Mouse (Mus musculus) bone marrow, adult 2 months (tissue): ENCODE measurements around the gene Tmem253.

Source experiments
- CTCF ChIP-seq: fragments of 200-500 bp; IDR thresholded peaks from 2 replicates; pipeline ENCODE4 v1.5.1; 2011; ENCODE audit warnings: low read length, control low read depth; ENCODE audit not compliant: control insufficient read depth, insufficient read depth
- POLR2A ChIP-seq: fragments of 200-500 bp; IDR thresholded peaks from 2 replicates; pipeline ENCODE4 v1.6.1; 2011; ENCODE audit warnings: low read depth, mild to moderate bottlenecking, control low read depth, low read length, borderline replicate concordance; ENCODE audit not compliant: control insufficient read depth

DNA sequence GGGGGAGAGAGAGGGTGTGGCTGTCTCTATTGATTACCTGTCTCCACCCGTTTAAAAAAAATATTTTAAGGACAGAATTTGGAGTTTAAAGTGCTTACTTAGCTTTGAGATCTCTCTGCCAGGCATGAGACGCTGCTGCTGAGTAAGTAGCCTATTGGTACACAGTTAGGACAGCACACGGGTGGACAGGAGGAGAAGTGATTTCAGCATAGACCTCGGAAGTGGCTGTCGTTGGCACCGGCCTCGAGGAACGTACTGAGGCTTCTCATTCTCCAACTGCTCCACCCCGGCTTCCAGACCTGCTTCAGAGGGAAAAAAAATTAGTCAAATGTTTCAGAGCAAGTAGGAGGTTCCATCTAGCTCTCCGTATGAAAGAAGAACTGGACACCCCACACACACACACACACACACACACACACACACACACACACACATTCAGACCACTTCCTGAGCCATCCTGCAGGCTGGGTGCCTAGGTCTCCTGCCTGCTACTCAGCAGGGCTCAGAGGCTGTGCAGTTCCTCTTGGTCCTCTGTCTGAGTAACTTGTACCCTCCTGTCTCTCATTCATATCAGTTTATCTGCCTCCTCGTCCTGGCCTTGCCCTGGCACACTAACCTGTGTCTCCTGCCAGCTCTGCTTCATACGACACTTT is 20.1 kb upstream of the Tmem253 start:
- TF ChIP-seq POLR2A (no peak), CTCF (no peak)
